Mouse (Mus musculus) 3T3-L1 (cell line): Measurements from ENCODE around the gene Robo1.

Source experiments
- DNase-seq: peaks from one replicate; pipeline ENCODE4 v3.0.0-alpha.2; 2015; ENCODE audit warnings: low read depth, low spot score

Gene Robo1

DNA sequence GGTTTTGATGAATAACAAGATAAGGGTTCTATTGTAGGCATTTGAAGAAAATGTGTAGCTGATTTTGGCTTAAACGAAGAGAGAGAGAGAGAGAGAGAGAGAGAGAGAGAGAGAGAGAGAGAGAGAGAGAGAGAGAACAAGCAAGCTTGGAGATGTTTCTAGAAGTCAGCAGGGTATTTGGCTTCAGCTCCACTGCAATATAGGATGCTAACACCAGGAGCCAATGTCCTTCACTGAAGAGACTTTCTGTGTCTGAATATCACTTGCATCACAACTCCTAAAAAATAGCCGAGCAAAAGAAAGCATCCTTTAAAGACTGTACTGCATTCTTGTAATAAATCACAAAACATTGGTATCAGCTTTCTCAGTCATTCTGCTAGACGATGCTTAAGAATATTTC is 503.8 kb downstream of the Robo1 start:
- no peak for DNase-seq

DNA sequence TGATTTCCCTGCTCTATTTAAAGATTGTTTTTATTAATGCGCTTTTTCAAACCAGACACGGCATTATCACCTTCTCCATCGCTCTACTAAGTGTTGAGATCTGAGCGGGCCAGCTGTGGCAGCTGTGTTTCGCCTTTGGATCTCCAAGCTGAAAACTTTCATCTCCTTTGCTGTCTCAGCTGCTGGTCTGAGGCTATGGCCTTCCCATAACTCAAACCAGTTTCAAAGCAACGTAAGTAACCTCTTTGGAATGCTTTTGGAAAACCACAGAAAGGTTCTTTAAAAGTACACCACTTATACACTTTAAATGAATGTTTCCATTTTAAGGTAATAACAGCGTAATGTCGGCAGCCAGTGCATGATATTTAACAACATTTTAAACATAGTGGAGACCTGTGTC is 520.3 kb downstream of the Robo1 start:
- no peak for DNase-seq

GRCm38 (mm10) chr16:72829530-72829929 is 521.4 kb downstream of the Robo1 start:
- no peak for DNase-seq

DNA sequence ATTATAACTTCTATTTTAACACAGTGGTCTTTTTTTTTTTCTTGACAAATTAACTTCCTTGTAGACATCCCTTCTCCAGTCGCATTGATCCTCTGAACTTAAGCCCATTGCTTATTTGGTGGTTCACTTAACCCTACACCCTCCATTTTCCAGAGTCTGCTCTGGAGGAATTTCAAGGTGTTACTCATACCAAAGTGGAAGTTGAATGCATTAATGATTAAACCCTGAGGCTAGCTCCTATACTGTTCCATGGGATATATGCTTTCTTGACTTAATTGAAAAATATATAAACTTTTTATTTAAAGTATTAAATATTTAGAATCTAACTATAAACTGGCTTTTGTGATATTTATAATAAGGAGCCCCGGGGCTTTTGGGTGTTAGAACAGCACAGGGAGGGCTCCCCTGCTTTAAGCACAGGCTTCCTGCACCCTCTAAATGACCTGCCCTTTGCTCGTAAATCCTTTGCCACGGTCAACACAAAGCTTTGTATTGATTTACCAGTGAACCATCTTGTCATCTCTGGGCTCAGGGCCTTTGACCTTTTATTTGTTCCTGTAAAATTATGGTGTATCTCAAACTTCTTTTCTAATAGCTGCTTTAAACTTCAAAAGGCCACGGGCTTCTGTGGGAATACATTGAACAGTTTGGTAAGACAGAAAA is 522.4 kb downstream of the Robo1 start:
- DNase-seq, result no peak

DNA sequence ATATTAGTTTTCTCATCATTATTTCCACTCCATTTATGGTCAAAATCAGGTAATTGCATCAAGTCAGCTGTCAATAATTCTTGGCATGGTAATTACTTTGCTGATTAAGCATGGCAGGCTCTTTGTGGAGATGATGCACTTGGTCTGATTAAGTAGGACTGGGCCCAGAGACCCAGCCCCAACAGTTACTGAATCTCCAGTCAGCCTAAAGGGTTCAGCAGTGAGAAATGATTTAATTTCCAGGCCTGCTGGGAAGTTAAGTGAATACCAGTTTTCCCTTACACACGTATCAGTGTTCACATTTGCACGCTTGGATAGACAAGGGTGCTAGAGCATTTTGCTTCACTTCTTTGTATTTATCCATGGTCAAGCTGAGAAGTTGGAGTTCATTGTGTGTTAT is 526.2 kb downstream of the Robo1 start:
- DNase-seq, result no peak

DNA sequence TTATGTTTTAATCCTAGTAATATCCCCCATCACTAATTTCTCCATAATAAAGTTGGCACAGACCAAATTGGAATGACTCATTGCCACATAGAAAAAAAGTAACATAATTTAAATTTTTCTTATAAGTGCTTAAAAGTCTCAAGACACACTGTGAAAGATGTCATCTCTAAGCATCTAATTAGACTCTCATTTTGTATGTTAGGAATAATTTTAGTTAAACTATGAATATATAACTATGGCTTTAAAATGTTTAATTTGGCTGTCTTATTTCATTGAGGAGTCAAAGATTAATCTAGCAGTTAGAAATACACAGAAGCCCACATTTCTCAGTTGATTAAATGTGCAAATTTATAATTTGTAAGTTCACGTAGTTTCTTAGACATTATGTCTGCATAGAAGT is 530.9 kb downstream of the Robo1 start:
- no peak for DNase-seq

DNA sequence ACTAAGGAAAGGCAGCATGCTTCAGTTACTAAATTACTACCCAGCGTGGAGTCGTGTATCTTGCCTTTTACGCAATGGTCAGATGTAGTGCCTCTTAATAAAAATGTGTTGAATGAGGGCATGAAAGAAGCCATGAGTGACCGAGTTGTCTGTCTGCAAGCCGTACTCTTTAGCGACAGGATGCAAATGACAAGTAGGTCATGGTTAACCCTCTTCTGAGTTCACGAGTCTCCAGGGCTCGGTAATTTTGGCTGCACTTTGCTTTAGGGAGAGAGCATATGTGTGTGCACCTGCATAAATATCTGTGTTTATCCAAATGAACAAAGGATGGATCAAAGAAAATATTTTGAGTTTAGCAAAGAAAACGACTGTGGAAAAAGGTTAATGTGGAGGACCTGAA is 533.0 kb downstream of the Robo1 start:
- no peak for DNase-seq

DNA sequence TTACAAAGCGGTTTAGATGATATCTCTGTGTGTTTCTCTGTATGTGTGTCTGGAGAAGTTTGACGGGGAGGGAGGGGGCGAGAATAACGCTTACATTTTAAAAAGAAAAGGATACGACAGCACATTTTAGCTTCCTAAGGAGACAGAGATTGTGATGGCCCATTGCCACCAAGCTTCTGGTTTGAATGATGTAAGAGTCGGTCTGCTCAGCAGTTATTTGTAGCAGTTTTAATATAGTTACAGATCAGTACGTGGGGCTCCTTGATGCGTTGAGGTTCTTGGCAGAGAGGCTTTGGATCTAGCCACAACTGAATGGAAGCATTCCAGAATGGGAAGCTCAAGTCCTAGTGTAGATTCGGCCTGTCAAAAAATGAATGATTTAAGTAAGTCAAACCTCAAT is 546.0 kb downstream of the Robo1 start:
- DNase-seq, result no peak

GRCm38 (mm10) chr16:72854809-72855503 is 546.9 kb downstream of the Robo1 start:
- no peak for DNase-seq

DNA sequence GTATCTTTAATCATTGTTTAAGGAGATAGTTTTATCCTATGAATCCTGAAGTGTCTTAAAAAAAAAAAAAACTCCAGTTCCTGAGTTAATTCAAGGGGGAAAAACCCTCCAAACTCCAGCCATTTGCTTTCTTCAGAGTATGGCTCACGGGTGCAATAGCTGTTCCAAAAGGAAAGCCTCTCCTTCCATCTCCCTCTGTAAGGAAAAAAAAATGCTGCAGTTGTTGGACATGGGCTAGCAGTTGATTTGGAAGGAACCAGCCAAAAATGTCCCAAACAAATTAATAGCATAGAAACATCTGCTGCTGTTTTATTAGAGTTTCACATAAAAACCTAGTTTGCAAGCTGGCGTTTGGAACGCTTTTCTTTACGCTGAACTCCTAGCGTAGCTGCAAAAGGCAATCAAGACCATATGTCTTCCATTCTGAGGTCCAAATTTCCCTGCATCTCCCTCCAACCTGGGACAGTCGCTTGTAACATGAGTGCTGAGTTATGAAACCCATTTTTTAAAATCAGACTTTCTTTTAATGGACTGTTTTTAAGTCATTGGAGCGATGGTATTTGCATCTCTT is 553.7 kb downstream of the Robo1 start:
- DNase-seq, result no peak

DNA sequence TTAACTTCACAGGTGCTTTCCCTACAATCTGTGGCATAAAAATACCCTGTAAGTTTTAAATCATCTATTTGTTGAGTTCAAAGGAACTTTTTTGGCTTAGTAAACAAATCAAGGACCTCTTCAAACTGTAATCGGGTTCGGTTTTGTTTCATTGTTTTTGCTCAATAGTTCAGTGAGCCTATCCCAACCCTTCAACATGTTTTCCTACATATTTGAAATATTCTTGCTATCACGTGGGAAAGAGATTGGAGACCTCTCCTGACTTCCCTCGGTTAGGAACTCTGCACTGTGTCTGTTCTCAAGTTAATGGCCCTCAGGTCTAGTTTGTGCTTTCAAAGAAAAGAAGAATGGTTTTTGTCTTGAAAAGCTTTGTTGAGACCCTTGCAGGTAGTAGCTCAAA is 557.9 kb downstream of the Robo1 start:
- DNase-seq, result no peak

GRCm38 (mm10) chr16:72874934-72875732 is 567.0 kb downstream of the Robo1 start:
- DNase-seq, result no peak

DNA sequence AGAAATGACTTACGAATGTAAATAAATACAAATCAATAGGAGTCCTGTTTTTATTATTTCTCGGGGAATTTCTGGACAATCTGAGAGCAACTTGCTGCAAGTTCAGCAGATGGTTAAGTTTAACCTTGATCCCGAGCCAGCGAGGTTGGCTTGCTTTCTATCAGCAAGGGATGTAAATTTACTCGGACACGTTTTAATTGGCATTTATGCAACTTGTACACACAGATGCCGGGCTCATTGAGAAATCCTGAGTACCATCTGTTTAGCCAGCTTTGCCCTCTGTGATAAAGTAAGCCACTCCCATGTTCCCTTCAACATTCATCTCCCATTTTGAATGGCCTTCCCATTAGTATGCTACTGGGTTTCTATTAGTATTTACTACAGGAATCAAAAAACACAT is 580.0 kb downstream of the Robo1 start:
- no peak for DNase-seq

DNA sequence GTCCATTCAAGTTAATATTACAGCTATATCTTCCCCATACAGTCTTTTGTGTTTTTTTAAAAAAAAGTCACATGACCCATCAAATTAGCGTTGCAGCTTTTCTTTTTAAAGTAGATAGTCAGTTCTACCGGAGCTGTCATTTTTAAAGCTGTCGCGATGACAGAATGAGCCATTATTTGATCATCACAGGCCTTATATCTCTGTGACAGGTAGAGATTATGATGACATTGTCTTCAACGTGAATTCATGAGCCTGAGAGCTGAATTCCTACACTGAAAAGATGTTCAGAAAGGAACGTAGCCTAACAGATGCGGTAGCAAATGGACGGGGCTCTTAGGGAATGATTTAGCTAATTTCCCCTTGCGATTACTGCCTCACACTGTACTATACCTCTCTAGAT is 581.3 kb downstream of the Robo1 start:
- DNase-seq, result no peak

- DNase-seq, result no peak
Measured at GRCm38 (mm10) chr16:72897125-72897524, 589.0 kb downstream of the Robo1 start.

GRCm38 (mm10) chr16:72908895-72909294 is 600.8 kb downstream of the Robo1 start:
- no peak for DNase-seq

DNA sequence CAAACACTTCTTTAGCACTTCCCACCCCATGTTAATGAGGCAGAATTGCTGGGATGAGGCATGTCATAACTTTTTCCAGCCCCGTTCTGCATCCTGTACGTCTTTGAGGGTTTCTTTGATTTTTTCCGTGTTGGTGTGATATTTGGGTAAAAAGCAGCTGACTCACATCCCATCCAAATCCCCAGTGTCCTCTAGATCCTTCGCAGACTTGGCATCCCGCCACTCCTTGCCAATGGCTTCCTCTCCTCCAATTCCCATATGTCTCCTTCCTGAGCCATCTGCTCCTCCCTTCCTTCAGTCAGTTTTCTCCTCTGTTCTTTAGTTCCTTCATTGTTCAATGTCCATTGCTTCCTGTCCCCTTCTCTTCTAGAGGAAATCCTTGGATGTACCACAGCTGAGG is 605.0 kb downstream of the Robo1 start:
- no peak for DNase-seq

GRCm38 (mm10) chr16:72914068-72914630 is 606.0 kb downstream of the Robo1 start:
- DNase-seq, result no peak

DNA sequence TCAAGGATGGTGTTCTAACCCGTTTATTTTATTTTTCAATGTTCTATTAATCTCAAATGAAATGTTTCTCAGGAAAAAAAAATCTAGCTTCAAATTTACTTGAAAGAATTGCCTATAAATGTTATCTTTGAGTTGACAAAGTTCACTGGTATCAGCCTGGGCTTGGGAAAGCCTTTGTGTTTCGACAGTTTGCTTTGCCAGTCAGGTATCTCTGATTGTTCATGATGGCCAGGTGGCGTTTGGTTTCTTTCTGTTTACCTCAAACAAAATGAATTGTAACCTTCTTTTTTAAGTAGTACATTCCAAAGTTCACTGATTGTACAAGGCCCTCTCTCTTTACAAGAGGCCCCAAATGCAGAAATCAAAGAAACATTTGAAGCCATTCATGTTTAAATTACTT is 611.9 kb downstream of the Robo1 start:
- no peak for DNase-seq

DNA sequence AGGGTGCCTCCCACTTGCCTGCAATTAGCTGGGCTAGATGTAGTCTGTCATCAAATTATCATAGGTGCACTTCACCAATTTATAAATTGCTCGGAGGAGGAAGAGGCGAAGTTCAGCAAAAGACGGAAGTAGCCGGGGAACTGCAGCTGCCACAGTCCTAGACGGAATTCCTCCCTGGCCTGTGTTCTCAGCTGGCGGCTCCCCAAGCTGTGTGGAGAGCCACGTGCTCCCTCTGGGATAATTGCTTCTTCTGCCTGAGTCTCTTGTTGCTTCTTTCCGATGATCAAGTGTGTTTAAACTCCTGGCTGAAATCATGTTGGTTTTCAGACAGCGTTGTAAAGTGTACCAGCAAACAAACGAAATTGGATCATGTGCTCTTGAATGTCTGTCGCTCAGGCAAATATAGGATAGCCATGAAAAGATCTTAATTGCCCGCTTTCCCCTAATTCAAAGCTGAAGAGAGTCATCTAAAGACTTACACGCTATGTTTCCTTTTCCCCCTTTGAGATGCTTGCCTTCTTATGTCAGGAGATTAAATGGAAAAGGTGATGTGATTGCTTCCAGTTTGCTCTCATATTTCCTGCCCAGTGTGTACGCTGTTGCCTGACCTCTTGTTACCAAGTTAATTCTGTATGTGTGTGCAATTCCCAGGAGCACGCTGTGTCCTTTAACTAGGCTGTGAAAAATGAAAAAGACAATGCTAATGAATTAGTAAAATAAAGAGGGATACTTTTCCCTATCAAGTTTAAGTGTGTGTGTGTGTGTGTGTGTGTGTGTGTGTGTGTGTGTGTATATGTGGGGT is 616.5 kb downstream of the Robo1 start:
- DNase-seq, result no peak

DNA sequence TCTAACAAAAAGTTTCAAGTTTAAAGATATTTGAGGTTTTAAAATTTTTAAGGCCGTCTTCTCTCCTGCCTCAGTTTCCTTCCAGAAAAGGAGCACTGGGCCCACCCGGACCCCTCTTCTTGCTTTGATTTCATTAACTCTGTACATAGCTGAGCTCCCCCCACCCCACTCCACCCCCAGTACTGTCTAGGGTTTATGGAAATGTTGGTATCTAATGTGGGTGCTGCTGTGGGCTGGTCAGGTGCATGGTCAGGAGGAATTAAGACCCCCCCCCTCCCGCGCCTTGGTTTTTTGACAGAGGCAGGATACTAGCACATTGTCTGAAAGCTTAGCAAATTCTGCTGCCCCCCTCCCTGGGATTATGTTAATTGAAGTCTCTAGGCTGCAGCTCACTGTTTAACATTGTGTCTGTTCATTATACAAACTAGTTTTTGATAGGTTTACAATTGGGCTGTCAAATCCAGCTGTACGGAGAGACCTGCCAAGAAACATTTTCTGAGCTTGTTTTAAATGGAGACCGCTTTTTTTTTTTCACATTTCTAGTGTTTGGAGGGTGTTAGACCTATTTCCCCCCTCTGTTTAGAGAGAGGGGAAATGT is 620.5 kb downstream of the Robo1 start:
- DNase-seq, result no peak
